Mouse (Mus musculus) right cerebral cortex, postnatal 4 days (tissue): Measurements from ENCODE around the gene Stk10.

ENCODE experiments used
- DNase-seq: peaks from one replicate; pipeline ENCODE4 v3.0.0-alpha.2; 2022

Gene Stk10

DNA sequence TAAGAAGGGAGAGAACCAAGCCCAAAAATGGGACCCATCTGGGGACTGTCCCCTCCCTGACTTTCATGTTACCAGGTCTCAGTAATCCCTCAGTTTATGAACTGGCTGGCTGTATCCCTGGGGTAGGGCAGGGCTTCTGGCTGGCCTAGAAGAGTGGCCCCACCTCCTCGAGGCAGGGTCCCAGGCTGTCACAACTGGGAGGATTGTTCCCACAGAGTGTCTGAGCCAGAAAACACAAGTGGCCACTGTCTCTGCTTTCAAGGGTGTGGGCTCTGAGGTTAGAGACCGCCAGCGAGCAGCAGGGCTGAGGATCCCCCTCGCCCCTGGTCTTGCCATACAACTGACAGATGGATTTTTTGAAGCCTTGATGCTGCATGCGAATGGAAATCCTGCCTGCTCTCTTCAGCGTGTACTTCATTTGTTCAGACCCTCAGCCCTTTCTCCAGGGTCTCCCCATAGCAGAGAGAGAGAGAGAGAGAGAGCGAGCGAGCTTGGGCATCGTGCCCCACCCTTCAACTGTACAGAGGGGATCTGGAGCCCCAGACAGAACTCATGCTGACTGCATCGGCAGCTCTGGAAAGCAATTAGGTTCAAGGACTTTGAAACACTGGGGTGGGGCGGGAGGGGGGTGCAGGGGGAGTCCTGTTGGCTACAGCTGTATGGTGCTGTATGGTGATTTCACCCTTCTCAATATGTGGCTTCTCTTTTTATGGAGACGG is 18.6 kb downstream of the Stk10 start:
- no peak for DNase-seq

GRCm38 (mm10) chr11:32552401-32553090 is 19.4 kb downstream of the Stk10 start:
- DNase-seq: no peak

DNA sequence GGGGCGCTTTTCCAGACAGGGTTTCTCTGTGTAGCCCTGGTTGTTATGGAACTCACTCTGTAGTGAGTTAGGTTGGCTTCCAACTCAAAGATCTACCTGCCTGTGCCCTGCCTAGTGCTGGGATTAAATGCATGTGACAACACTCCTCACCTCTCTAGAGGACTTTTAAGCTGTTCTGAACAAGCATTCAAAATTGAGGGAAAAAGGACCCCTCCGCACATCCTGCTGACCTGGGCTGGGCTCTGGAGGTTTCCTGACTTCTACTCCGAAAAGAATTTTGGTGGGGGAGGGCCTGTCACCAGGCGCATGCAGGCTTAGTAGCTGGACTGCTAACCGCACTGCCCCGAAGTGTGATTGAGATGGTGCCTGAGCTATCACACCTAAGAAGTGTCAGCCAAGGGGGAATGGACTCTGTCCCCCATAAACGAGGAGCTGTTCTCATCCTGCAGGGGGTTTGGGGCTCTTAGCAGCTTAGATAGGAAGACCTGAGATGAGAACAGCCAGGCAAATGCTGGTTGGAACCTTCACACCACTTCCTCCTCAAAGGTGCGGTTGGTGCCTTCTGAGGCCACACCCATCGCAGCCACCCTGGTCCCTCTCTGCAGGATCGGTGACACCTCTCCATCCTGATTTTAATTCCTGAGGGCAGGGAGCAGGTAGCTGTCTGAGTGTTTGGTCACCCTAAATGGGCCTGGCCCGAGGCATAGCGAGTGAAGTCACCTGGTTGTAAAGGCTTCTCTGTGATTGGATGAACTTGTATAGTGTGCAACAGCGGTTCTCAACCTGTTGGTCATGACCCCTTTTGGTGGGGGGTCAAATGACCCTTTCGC is 20.4 kb downstream of the Stk10 start:
- DNase-seq: no peak

DNA sequence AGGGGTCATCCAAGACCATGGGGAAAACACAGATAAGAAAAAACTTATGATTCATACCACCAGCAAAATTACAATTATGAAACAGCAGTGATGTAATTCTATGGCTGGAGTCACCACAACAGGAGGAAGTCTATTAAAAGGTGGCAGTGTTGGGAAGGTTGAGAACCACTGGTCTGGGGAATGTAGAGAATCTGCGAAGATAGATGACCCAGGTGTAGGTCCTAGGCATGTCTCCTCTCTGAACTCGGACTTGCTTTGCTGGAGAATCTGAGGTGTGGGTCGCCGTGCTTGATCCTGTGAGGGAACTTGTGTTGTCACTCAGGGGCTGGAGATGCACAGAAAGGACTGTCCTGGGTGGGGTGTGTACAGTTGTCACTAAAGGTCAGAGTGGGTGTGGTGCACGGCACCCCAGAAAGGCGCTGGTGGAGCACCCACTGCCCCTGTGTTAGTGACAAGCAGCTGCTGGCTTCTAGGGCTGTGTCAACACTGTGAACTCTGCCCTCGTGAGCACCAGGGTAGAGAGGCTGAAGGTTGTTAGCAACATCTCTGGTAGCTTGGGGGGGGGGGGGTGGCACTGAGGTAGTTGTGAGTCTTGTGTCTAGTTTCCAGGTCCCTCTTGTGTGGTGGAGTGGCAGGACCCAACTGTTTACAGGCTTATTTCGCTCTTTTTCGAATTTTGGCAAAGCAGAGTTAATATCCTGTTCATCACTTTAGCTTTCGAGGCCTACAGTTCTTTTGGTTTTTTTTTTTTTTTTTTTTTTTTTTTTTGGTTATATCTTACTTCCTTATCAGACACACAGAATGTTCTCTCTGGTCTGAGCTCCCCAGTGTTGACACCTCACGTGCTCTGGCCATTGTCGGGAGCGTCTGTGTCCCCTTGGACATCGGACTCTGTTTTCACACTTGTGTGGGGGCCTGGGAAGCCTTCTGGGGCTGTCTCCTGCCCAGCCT is 21.3 kb downstream of the Stk10 start:
- no peak for DNase-seq

DNA sequence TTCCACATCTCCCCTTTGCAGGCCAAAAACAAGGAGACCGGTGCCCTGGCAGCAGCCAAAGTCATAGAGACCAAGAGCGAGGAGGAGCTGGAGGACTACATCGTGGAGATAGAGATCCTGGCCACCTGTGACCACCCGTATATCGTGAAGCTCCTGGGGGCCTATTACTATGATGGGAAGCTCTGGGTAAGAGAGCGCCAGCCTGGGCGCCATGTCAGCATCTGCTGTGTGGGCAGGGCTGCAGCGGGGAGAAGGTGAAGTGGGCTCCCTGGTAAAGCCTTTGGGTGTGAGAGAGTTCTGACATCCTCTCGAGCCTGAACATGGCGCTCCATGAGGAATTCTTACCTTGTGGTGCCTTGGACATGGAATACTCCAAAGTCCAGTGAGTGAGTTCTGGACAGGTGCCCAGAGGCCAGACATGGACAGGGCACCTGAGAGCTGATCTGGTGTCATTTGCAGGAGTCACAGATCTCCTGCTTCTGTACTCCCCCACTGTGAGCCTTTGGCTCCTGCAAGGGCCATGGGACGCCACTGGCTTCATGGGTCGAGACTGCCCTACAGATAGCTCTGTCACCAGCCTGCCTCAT is 22.1 kb downstream of the Stk10 start:
- no peak for DNase-seq

GRCm38 (mm10) chr11:32556333-32556990 is 23.4 kb downstream of the Stk10 start:
- DNase-seq: no peak

DNA sequence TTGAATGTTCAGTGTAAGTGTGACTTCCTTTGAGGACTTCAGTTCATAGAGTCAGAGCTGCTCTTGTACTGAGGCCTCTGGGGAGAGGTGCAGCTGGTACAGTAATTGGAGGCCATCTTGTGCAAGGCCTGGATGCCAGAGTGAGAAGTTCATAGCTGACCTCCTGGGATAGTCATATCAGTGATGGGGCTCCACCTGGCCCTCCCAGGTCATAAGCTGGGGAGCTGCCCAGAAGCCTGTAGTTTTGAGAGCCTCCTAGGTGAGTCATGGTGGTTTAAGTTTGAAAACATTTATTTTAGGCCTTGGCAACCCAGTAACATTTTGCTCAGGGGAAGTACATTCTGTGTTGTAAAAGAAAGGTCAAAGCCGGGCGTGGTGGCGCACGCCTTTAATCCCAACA is 24.9 kb downstream of the Stk10 start:
- no peak for DNase-seq

DNA sequence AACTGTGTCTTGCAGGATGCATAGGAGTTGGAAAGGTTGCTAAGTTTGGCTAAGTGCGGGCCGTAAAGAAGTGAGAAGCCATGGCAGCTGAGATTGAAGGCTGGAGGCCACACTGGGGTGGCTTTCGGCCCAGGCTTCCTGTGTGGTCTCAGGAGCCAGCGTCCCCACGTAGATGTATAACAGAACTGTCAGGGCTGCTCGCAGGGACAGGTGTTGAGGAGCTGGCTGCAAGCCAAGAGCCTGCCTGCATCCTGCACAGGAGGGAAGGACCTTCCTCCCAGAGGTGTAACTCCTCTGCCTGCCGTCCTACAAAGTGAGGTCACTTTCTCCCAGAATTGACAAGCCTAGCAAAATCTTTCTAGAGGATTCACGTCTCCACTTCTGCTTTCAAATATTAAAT is 25.6 kb downstream of the Stk10 start:
- DNase-seq: no peak

DNA sequence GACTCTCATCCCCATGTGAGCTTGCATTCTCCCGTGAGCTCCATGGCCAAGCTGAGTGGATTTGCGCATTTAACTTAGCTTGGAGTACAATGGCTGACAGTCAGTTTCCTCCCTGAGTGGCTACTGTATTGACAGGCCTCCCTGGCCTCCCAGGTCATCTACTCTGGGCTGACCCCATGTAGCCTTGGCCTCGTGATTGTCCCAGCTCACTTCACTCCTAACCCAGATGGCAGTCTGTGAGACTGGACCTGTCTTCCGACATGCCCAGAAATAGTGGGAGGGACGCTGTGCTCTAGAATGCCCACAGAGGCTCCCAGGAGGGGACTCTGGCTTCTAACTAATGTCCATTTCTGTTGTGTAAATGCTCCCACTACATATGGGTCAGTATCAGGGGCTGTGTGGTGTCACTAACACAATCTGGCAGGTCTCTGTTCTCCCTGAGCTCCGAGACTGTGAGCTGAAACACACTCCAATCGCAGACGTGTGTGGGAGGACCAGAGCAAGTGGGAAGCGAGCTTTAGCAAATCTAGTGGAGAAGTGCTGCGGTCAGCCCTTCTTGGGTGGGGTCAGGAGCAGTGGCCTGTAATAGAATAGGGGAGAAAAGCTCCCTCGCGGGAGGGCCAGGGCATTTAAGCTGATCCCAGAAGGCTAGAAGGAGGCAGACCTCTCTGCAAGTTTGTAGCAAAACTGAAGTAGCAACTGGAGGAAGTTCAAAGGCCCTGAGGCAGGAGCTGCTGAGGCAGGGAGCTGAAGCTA is 27.1 kb downstream of the Stk10 start:
- no peak for DNase-seq

DNA sequence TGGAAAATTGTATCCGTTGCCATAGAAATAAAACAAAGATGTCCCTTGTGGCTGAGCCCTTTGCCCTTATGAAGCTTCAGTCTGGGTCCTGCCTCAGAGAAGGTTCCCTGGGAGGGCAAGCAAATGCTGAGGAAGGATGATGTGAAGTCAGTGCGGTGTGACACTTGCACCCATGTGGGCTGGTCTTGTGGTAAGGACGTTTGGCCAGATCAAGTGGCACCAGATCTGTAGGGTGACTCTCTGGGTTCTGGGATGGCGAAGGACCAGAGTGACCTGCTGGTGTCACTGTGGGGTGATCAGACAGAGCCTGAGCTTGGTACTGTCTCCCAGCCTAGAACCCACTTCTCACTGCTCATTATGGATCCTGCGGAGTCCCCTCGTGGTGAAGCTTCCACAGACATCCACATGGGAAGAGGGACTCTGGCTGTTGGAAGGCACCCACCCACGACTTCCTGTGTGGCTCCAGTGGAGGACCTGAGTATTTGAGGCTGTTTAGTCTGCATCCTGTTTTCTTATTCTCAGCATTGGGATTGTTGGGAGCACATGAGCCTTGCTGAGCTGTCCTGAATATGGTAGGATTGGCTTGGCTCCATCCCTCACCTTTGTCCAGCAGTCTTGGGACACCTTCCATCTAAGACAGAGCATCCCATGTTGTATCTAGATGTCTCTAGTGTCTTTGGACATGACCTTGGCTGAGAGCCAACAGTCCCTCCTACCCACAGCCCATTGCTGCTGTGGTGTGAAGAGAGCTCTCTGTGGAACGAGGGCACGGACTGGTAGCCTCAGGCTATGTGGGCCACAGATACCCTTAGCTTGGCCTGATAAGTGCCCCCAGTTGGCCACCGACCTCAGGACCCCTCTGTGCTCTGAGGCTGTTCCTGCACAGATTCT is 28.6 kb downstream of the Stk10 start:
- no peak for DNase-seq

DNA sequence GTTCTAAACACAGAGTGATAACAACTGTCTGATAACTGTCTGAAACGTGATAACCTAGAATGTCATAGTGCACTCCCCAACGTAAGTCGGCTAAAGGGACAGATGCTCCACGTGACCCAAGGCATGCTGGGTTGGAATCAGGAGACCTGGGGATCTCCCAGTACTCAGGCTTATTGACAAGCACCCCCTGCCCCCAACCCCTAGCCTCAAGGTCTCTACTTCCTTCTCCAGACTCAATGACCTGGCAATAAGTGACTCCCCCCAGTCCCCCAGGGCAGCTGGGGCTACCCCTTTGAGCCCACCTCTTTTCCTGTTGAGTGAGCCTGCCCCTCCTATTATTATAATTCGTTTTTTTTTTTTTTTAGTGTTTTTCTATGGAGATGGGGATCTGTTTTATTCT is 29.6 kb downstream of the Stk10 start:
- no peak for DNase-seq

- DNase-seq: no peak
Observed at GRCm38 (mm10) chr11:32563660-32564059, 30.6 kb downstream of the Stk10 start.

DNA sequence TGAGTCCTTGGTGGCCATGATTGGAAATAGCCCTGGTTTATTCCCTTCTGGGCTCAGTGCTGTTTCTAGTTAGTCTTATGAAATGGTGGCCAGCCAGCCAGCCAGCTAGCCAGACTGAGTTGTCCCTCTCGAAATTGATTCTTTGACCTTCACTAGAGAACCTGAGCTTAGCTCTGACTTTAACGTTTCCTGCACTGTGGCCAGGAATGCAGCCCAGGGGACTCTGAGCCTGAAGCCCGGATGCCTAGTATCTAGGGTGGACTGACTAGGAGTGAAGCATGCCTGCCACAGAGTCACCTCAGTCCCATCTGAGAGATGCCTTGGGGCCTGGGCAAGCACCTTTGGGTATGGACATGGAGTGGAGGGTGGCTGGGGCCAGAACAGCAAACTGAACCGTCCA is 31.5 kb downstream of the Stk10 start:
- DNase-seq: no peak

- DNase-seq: no peak
Observed at GRCm38 (mm10) chr11:32565088-32565487, 32.0 kb downstream of the Stk10 start.

GRCm38 (mm10) chr11:32566184-32566583 is 33.1 kb downstream of the Stk10 start:
- DNase-seq: no peak

DNA sequence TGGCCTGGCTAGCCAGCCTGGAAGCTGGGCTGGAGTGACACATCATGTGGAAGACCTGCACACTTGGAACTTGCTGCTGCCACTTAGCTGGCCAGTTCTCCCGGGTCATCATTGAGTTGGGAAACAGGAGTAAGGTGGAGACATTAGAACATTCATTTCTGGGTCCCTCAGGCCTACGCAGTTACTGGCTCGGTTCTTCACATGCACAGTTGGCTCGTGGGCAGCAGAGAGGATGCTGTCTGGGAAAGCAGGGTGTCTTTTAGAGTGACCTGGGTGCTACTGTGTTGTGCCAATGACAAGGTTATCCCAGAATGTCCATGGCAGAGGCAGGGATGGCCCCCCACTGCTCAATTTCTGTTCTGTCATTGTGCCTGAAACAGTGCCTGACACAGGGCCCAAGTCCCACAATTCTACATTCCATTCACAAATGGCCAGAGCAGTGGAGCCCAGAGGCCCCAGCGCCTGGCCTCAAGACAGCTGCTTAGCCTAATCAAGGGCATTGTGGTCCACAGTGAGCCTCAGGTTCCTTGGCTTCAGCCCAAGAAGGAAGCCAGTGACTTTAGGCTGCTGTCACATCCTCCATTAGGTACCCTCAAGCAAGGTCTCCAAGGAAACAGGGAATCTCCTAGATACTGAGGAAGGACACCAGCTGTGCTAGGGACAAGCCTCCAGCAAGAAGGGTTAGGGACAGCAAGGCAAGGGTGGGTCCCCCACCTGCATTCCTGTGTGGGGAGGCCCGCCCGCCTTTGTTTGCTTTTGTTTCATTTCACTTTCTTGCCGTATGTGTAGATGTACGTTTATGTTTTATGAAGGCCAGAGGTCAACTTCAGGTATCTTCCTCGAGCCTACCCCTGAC is 34.1 kb downstream of the Stk10 start:
- DNase-seq: no peak

GRCm38 (mm10) chr11:32568060-32568459 is 35.0 kb downstream of the Stk10 start:
- no peak for DNase-seq

GRCm38 (mm10) chr11:32568637-32569293 is 35.7 kb downstream of the Stk10 start:
- DNase-seq: no peak
